Mouse (Mus musculus) forebrain, postnatal 0 days (tissue): ENCODE results near the gene Cerk. TPM values are rescaled to one million over a fixed set of nuclear protein-coding genes. Genes with fewer than 3 reads are reported as not detected.
A peak's percentile ranks its signal among the peaks of the same experiment; 100 is the strongest.

Source experiments
- ATAC-seq: fragments of 200-750 bp; cut with Nextera tagmentation; 2 replicates; pipeline ENCODE4 v1.8.0; 2017; ENCODE audit warnings: mild to moderate bottlenecking, moderate library complexity
- DNase-seq: peaks from one replicate; pipeline ENCODE4 v3.0.0-alpha.2; 2015
- H3K27ac ChIP-seq: fragments of 300-500 bp; sonication (generic); 2 replicates; pipeline ENCODE4 v1.5.1; 2014; ENCODE audit warnings: low read depth, mild to moderate bottlenecking, antibody characterized with exemption, low read length, moderate library complexity, mixed read lengths
- H3K27me3 ChIP-seq: fragments of 300-500 bp; sonication (generic); 2 replicates; pipeline ENCODE4 v1.6.1; 2014; ENCODE audit warnings: mild to moderate bottlenecking, low read length, mixed read lengths; ENCODE audit not compliant: insufficient read depth
- H3K36me3 ChIP-seq: fragments of 300-500 bp; sonication (generic); 2 replicates; pipeline ENCODE4 v1.6.1; 2014; ENCODE audit warnings: mild to moderate bottlenecking, moderate library complexity; ENCODE audit not compliant: insufficient read depth
- H3K4me1 ChIP-seq: fragments of 300-500 bp; sonication (generic); 2 replicates; pipeline ENCODE4 v1.6.1; 2014; ENCODE audit warnings: antibody characterized with exemption; ENCODE audit not compliant: insufficient read depth
- H3K4me2 ChIP-seq: fragments of 300-500 bp; sonication (generic); 2 replicates; pipeline ENCODE4 v1.6.1; 2014; ENCODE audit warnings: low read depth, mild to moderate bottlenecking, moderate library complexity
- H3K4me3 ChIP-seq: fragments of 300-500 bp; sonication (generic); 2 replicates; pipeline ENCODE4 v1.5.1; 2014; ENCODE audit warnings: low read depth, low read length, mixed read lengths
- H3K9ac ChIP-seq: fragments of 300-500 bp; sonication (generic); 2 replicates; pipeline ENCODE4 v1.6.1; 2014; ENCODE audit warnings: mild to moderate bottlenecking
- H3K9me3 ChIP-seq: fragments of 300-500 bp; sonication (generic); 2 replicates; pipeline ENCODE4 v1.6.1; 2016; ENCODE audit warnings: low read length
- CTCF ChIP-seq: sonication (generic); IDR thresholded peaks from 2 replicates; pipeline ENCODE4 v1.5.1; 2016; ENCODE audit warnings: antibody characterized with exemption, control low read depth, low read depth
- WGBS: fragments of 180-500 bp; shearing (Covaris S2); extraction: QIAGEN DNeasy Blood & Tissue Kit; methylation state at CpG from one replicate; pipeline ENCODE4 v1.1.7; 2014; 5-methylcytosine and 5-hydroxymethylcytosine counted together
- polyA plus RNA-seq: library from polyadenylated mRNA; unstranded; fragments of >200 nt; fragmentation: Nextera tagmentation; extraction: Ambion mirVana; gene quantifications from 2 replicates; pipeline ENCODE4 v1.2.1, GENCODE M21; 2015
- total RNA-seq: library from RNA; depleted of rRNA; stranded (reverse); fragments of >200 nt; gene quantifications from 2 replicates; pipeline ENCODE4 v1.2.3, GENCODE M21; 2014

Gene Cerk
- total and polyA plus RNA-seq, 2 experiments from 2014 or later: 18.0 to 32.9 TPM

DNA sequence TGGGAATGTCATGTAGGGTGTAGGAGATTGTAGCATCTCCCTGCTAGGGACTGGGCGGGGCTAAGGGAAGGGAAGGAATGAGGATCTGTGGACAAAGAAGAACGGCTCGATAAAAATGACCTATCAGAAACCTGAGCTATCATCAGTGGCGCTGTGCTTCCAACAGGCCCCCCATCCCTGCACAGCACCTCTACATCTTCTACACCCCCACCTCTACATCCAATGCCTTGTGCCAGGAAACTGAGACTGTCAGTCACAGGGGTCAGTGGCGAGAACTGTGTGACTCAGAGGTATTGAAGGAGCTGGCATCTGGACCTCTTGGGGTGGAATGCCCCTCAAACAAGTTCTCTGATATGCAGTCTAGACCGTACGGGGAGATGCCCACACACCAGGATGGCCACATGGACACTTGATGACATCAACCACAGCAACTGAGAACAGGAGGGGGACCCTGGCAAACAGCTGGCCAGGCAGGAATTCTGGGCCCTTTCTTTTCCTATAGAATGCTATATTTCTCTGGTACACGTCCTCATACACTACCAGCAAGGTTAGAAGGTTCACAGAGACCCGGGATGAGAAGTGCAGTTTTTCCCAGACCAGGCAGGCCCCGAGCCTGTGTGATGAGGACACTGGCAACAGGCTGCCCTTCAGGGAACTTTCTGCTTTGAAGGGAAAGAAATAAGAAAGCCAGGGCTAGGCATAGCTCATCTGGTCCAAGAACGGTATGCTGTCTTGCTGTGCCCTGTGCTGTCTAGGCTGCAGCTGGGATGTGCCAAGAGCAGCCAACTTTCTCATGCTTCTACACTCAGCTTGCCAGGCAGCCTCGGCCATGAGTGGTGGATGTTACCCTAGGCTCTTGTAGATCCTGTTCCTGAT lies 16.8 kb downstream of the Cerk start:
- Histone ChIP-seq H3K9me3 (no peaks in the 10 kb centered on the region), H3K4me2 (no peak overlapping the region), H3K9ac (no peak overlapping the region), H3K4me3 (no peak overlapping the region), H3K36me3 (peaks cover 6% of the 10 kb centered on the region), H3K4me1 (no peaks in the 10 kb centered on the region), H3K27me3 (no peaks in the 10 kb centered on the region), H3K27ac (no peak overlapping the region)
- 79% methylated on average over 12 of the region's 12 CpGs for WGBS
- no peak for DNase-seq
- no peak for ATAC-seq
- no peak for TF ChIP-seq CTCF

DNA sequence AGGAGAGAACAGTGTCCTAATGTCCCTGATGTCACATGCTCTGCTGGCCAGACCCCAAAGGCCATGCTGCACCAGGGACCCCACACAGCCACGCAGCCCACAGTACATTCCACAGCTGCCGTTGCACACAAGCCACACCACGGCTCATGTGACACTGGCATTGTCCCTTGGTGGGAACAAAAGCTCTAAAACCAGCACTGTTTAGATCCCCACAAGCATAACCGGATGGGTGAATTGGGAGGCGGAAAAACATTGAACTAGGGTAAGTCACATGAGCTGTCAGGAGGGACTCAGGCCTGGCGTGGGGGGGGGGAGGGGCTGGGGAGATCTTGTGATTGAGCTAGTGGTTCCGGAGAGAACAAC lies 17.5 kb downstream of the Cerk start:
- Histone ChIP-seq H3K36me3 (peaks cover 12% of the 10 kb centered on the region), H3K27me3 (no peaks in the 10 kb centered on the region), H3K9me3 (no peaks in the 10 kb centered on the region), H3K27ac (no peak overlapping the region), H3K4me3 (no peak overlapping the region), H3K9ac (no peak overlapping the region), H3K4me1 (no peaks in the 10 kb centered on the region), H3K4me2 (no peak overlapping the region)
- peak; percentile 39 for ATAC-seq
- no peak for DNase-seq
- 28% methylated on average over 7 of the region's 7 CpGs for WGBS
- no peak for TF ChIP-seq CTCF

GRCm38 (mm10) chr15:86167787-86168504 lies 18.0 kb downstream of the Cerk start:
- no peaks in the 10 kb centered on the region for H3K27me3 ChIP-seq
- 0 out of 2 replicates have a peak, but pooled peaks have one; percentile 2 for ATAC-seq
- no peak overlapping the region for H3K4me2 ChIP-seq
- H3K9ac ChIP-seq: no peak overlapping the region
- no peaks in the 10 kb centered on the region for H3K9me3 ChIP-seq
- peaks cover 12% of the 10 kb centered on the region for H3K36me3 ChIP-seq
- WGBS: 74% methylated on average over 10 of the region's 10 CpGs
- H3K27ac ChIP-seq: no peak overlapping the region
- no peaks in the 10 kb centered on the region for H3K4me1 ChIP-seq
- H3K4me3 ChIP-seq: no peak overlapping the region
- no peak for TF ChIP-seq CTCF
- no peak for DNase-seq

DNA sequence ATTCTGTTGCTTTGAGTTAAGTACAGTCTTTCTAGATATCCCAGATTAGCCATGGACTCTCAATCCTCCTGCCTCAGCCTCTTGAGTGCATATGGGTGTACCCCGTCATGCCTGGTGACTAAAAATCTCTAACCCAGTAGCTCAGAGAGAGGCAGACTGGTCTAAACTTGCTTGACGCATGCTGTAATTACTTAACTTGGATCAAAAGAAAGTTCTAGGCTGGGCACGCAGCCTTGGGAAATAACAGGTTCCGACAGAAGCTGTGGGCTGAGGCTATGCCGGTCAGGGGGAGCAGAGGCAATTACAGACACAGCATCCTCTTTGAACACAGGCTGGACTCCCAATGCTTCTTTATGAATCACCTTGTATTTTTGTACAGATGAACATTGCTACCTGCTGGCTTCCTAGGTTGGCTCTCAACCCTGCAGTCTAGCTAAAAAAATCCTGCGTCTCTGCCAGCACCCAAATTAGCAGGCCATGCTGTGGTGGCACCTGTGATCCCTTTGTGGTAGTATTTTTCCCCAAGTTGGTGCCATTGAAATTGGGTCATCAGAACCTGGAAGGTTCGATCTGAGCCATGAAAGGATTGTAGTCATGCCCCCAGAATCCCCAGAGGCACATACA lies 18.8 kb downstream of the Cerk start:
- H3K36me3 ChIP-seq: peaks cover 12% of the 10 kb centered on the region
- no peak overlapping the region for H3K27ac ChIP-seq
- H3K9ac ChIP-seq: no peak overlapping the region
- no peak for DNase-seq
- 85% methylated on average over 7 of the region's 7 CpGs for WGBS
- TF ChIP-seq CTCF: no peak
- H3K9me3 ChIP-seq: no peaks in the 10 kb centered on the region
- H3K27me3 ChIP-seq: no peaks in the 10 kb centered on the region
- no peaks in the 10 kb centered on the region for H3K4me1 ChIP-seq
- no peak overlapping the region for H3K4me2 ChIP-seq
- ATAC-seq: no peak
- H3K4me3 ChIP-seq: no peak overlapping the region

DNA sequence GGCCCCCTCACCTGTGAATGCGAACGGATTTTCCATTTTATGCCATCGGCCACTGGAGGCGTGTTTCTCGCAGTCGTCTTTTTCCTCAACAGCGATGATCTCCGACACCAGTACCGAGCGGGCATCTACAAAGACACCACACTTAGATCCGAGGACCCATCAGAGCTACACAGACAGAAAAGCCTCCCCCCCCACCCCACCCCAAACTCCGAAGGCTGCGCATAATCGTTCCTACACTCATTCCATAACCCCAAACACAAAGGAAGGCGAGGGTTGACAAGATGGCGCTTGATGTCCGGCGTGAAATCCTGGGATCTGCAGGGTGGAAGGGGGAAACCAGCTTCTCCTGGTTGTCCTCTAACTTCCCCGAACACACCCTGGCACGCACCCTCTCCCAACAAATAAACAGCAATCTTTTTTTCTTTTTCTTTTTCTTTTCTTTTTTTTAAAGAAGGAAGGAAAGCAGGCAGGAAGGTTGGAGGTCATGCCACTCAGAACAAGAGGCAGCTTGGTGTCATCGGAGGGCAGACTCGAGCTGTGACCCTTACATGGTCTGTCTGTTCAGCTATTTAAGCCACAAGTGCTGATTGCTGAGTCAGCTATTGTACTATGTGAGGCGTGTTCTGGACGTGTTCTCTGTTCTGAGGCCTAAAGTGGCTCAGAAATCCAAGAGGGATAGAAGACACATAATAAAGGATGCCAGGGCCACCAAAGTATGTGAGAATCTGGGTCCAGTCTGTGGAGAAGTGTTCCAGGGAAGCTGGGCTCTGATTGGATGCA lies 19.9 kb downstream of the Cerk start:
- no peak for TF ChIP-seq CTCF
- Histone ChIP-seq H3K4me3 (no peak overlapping the region), H3K9me3 (no peaks in the 10 kb centered on the region), H3K4me1 (no peaks in the 10 kb centered on the region), H3K9ac (no peak overlapping the region), H3K36me3 (peaks cover 16% of the 10 kb centered on the region), H3K4me2 (no peak overlapping the region), H3K27ac (no peak overlapping the region), H3K27me3 (no peaks in the 10 kb centered on the region)
- WGBS: 93% methylated on average over 24 of the region's 24 CpGs
- no peak for ATAC-seq
- DNase-seq: no peak

GRCm38 (mm10) chr15:86164718-86165345 lies 21.1 kb downstream of the Cerk start:
- no peak for ATAC-seq
- no peak for TF ChIP-seq CTCF
- Histone ChIP-seq H3K36me3 (peaks cover 16% of the 10 kb centered on the region), H3K27me3 (no peaks in the 10 kb centered on the region), H3K4me1 (no peaks in the 10 kb centered on the region), H3K9ac (no peak overlapping the region), H3K4me3 (no peak overlapping the region), H3K9me3 (no peaks in the 10 kb centered on the region), H3K27ac (no peak overlapping the region), H3K4me2 (no peak overlapping the region)
- 75% methylated on average over 21 of the region's 21 CpGs for WGBS
- no peak for DNase-seq
